Comparison of ENCODE assay signal across 8 mouse cellular contexts in the genomic region with DNA sequence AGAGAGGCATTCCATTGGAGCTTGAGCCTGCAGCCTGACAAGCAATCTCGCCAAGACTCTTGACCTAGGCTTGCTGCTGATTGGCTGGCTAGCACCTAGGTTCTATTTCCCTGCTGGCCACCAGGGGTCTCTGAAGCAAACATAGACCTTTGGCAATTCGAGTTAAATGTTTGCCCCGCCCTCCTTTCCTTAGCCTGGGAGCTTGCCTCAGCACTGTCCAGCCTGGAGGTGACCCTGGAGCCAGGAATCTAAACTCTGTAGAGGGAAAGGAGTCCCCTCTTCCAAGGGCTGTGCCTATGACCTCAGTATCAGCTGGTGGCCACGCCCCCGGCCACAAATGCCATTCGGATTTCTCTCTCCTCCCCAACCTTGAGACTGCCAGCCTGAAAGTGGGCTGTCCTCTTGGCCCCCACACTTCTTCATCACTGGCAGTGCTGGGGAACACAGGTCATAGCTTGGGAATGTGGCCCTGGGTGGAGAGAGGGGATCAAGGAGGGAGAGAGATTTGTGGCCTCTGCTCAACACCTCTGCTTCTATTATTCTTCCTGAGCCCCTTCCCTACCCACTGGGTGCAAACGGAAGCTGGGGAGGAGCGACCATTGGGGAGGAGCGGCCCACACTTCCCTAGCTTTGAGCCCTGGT. TPM values are rescaled to one million over a fixed set of nuclear protein-coding genes. Genes with fewer than 3 reads are reported as not detected.
DNase-seq lines count a peak whose midpoint lies in the region; ATAC-seq lines count a peak whose summit lies in the region.

No protein-coding gene starts in this region.

- H3K9ac ChIP-seq in embryonic facial prominence, embryonic 12.5 days = no peak overlapping the region
- peak overlapping the region; percentile 79 for H3K9ac ChIP-seq in heart, embryonic 14.5 days (ENCODE audit: low read length)
- 0 out of 2 replicates have a peak overlapping the region, but pooled peaks have one; percentile 38 for H3K9ac ChIP-seq in kidney, embryonic 15.5 days

- no peaks in the 10 kb centered on the region for H3K27me3 ChIP-seq in embryonic facial prominence, embryonic 12.5 days
- no peaks in the 10 kb centered on the region for H3K27me3 ChIP-seq in heart, embryonic 14.5 days (ENCODE audit: control insufficient read depth, insufficient read depth, low read length)
- no peaks in the 10 kb centered on the region for H3K27me3 ChIP-seq in kidney, embryonic 15.5 days

- ATAC-seq in frontal cortex, adult (ENCODE audit: low TSS enrichment) = peak; percentile 28; the same call in 1 of the 2 replicates
- ATAC-seq in embryonic facial prominence, embryonic 12.5 days (ENCODE audit: insufficient number of reproducible peaks, insufficient read depth, low FRiP score, low TSS enrichment) = no peak; the same call in 1 of the 2 replicates
- ATAC-seq in heart, embryonic 14.5 days (ENCODE audit: insufficient number of reproducible peaks, insufficient read depth, low FRiP score, low read depth) = peak; percentile 82
- ATAC-seq in kidney, embryonic 15.5 days (replicated peaks; ENCODE audit: low FRiP score) = peak; percentile 73

- peaks cover 35% of the 10 kb centered on the region for H3K36me3 ChIP-seq in embryonic facial prominence, embryonic 12.5 days
- H3K36me3 ChIP-seq in heart, embryonic 14.5 days (ENCODE audit: control insufficient read depth, insufficient read depth, low read length) = peaks cover 64% of the 10 kb centered on the region
- H3K36me3 ChIP-seq in kidney, embryonic 15.5 days = peaks cover 48% of the 10 kb centered on the region

- H3K4me3 ChIP-seq in embryonic facial prominence, embryonic 12.5 days = no peak overlapping the region
- H3K4me3 ChIP-seq in heart, embryonic 14.5 days (ENCODE audit: control insufficient read depth in 1 of 2, insufficient read depth in 1 of 2, low read depth in 1 of 2, low read length in 2 of 2) = no peak overlapping the region
- no peak overlapping the region for H3K4me3 ChIP-seq in kidney, embryonic 15.5 days (replicated peaks)

- WGBS in embryonic facial prominence, embryonic 12.5 days = 11% methylated on average over 9 of the region's 9 CpGs
- WGBS in heart, embryonic 14.5 days = 5% methylated on average over 9 of the region's 9 CpGs
- WGBS in kidney, embryonic 15.5 days = 7% methylated on average over 9 of the region's 9 CpGs

- no peak overlapping the region for H3K4me2 ChIP-seq in embryonic facial prominence, embryonic 12.5 days (replicated peaks)
- peak overlapping the region; percentile 82 for H3K4me2 ChIP-seq in heart, embryonic 14.5 days (ENCODE audit: low read length)
- H3K4me2 ChIP-seq in kidney, embryonic 15.5 days = peak overlapping the region; percentile 62

- no peak for DNase-seq in frontal cortex, postnatal 10 days (ENCODE audit: low spot score in 2 of 2)
- DNase-seq in adrenal gland, postnatal 14 days = peak; percentile 89
- DNase-seq in lung, postnatal 10 days = peak; percentile 94
- DNase-seq in retina, postnatal 7 days (ENCODE audit: low read depth, low spot score) = peak; percentile 65

- peaks cover 26% of the 10 kb centered on the region for H3K4me1 ChIP-seq in embryonic facial prominence, embryonic 12.5 days
- H3K4me1 ChIP-seq in heart, embryonic 14.5 days (ENCODE audit: control insufficient read depth in 2 of 2, insufficient read depth in 2 of 2, low read length in 2 of 2) = peaks cover 29 to 57% of the 10 kb centered on the region in 2 experiments
- peaks cover 33% of the 10 kb centered on the region for H3K4me1 ChIP-seq in kidney, embryonic 15.5 days

- H3K27ac ChIP-seq in embryonic facial prominence, embryonic 12.5 days = peak overlapping the region; percentile 67
- peak overlapping the region; percentile 99 to 100 for H3K27ac ChIP-seq in heart, embryonic 14.5 days (replicated peaks in 1 of 2; ENCODE audit: control insufficient read depth in 1 of 2, insufficient read depth in 1 of 2, low read depth in 2 of 2, low read length in 2 of 2)
- peak overlapping the region; percentile 93 for H3K27ac ChIP-seq in kidney, embryonic 15.5 days

- H3K9me3 ChIP-seq in embryonic facial prominence, embryonic 12.5 days = no peaks in the 10 kb centered on the region
- no peaks in the 10 kb centered on the region for H3K9me3 ChIP-seq in heart, embryonic 14.5 days (ENCODE audit: control insufficient read depth, low read length)
- H3K9me3 ChIP-seq in kidney, embryonic 15.5 days (replicated peaks) = no peaks in the 10 kb centered on the region

RNA-seq across cellular contexts. Expression of gene Speg, which starts 23.8 kb away (rescaled TPM):
- total RNA-seq in adrenal gland, postnatal 14 days (2021) = 11.0 and 18.3 TPM in 2 replicates
- polyA plus RNA-seq in embryonic facial prominence, embryonic 12.5 days (2016; fragmentation: Nextera tagmentation; extraction: Ambion mirVana) = 26.1 and 26.7 TPM in 2 replicates
- polyA plus RNA-seq in heart, embryonic 14.5 days (2014; fragmentation: Nextera tagmentation; extraction: Ambion mirVana) = 52.4 and 53.4 TPM in 2 replicates
- polyA plus RNA-seq in kidney, embryonic 15.5 days (2015; fragmentation: Nextera tagmentation; extraction: Ambion mirVana) = 45.1 and 53.9 TPM in 2 replicates

RNA-seq across cellular contexts. Expression of gene Gmppa, which starts 36.8 kb away (rescaled TPM):
- total RNA-seq in adrenal gland, postnatal 14 days (2021) = 58.8 and 74.2 TPM in 2 replicates
- 61.1 and 64.6 TPM in 2 replicates for polyA plus RNA-seq in embryonic facial prominence, embryonic 12.5 days (2016; fragmentation: Nextera tagmentation; extraction: Ambion mirVana)
- polyA plus RNA-seq in heart, embryonic 14.5 days (2014; fragmentation: Nextera tagmentation; extraction: Ambion mirVana) = 53.3 and 71.9 TPM in 2 replicates
- polyA plus RNA-seq in kidney, embryonic 15.5 days (2015; fragmentation: Nextera tagmentation; extraction: Ambion mirVana) = 74.7 and 78.7 TPM in 2 replicates

RNA-seq across cellular contexts. Expression of gene Des, which starts 38.8 kb away (rescaled TPM):
- total RNA-seq in adrenal gland, postnatal 14 days (2021) = 19.8 and 26.9 TPM in 2 replicates
- polyA plus RNA-seq in embryonic facial prominence, embryonic 12.5 days (2016; fragmentation: Nextera tagmentation; extraction: Ambion mirVana) = 15.9 and 20.1 TPM in 2 replicates
- 351 and 377 TPM in 2 replicates for polyA plus RNA-seq in heart, embryonic 14.5 days (2014; fragmentation: Nextera tagmentation; extraction: Ambion mirVana)
- polyA plus RNA-seq in kidney, embryonic 15.5 days (2015; fragmentation: Nextera tagmentation; extraction: Ambion mirVana) = 53.5 and 53.9 TPM in 2 replicates

RNA-seq across cellular contexts. Expression of gene Asic4, which starts 51.4 kb away (rescaled TPM):
- total RNA-seq in adrenal gland, postnatal 14 days (2021) = 3.8 and 4.2 TPM in 2 replicates
- 0.64 and 0.76 TPM in 2 replicates for polyA plus RNA-seq in embryonic facial prominence, embryonic 12.5 days (2016; fragmentation: Nextera tagmentation; extraction: Ambion mirVana)
- polyA plus RNA-seq in heart, embryonic 14.5 days (2014; fragmentation: Nextera tagmentation; extraction: Ambion mirVana) = 0.18 TPM in 1 of 2 replicates, not detected in the other
- polyA plus RNA-seq in kidney, embryonic 15.5 days (2015; fragmentation: Nextera tagmentation; extraction: Ambion mirVana) = 1.5 and 2.1 TPM in 2 replicates

Comparison
In these comparisons a context has a peak if more than half of its experiments do, and no peak if none do; other contexts are left out.
1. DNase-seq: peak in adrenal gland, postnatal 14 days (single experiment), lung, postnatal 10 days (single experiment) and retina, postnatal 7 days (single experiment); none in frontal cortex, postnatal 10 days (0 of 2).
2. Peak in every context shown above with its lines, with median percentiles within 50 percentile points of each other: H3K27ac ChIP-seq.